Mouse (Mus musculus): Measurements from ENCODE around the gene Ccdc3. TPM values are rescaled to one million over a fixed set of nuclear protein-coding genes. Genes with fewer than 3 reads are reported as not detected.

Ccdc3 gene
- not detected for total RNA-seq (2023)

DNA sequence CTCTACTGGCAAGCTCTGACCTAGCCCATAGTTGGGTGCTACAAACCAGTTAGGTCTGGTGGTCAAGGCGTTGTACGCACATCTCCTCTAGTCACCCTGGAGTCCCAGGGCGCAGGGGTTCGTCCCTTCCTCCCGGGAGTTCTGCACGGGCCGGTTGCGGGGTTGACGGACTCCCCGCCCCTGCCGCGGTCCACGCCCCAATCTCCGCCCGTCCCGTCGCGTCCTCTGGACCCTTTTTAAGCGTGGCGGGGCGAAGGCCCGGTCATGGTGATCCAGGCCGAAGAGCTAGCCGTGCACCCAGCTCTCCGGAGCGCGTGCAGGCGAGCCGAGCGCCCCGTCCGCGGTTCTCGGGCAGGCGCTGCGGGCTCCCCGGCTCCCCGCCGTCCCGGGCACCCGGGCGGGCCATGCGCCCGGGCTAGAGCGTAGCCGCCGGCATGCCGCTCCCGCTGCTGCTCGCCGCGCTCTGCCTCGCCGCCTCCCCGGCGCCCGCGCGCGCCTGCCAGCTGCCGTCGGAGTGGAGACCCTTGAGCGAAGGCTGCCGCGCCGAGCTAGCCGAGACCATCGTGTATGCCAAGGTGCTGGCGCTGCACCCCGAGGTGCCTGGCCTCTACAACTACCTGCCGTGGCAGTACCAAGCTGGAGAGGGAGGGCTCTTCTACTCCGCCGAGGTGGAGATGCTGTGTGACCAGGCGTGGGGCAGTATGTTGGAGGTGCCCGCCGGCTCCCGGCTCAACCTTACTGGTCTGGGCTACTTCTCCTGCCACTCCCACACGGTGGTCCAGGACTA is at the start of gene Ccdc3:
Gene Ccdc3 (plus strand): TSS at position 277 of the 787 bp plus-strand sequence.

Other genes with a start within 250 kb of the Ccdc3 start
- 26.4 TPM for gene Phyh, start 218.8 kb upstream of the Ccdc3 start, total RNA-seq (2023)
- gene Ucma, start 161.7 kb upstream of the Ccdc3 start, total RNA-seq (2023) = not detected
- 1.9 TPM for gene Mcm10, start 125.0 kb upstream of the Ccdc3 start, total RNA-seq (2023)
- gene Optn, start 73.7 kb upstream of the Ccdc3 start, total RNA-seq (2023) = 1.3 TPM